Mouse (Mus musculus) thymus, adult 2 months (tissue): ENCODE results near the gene Tgfb1i1.

Experiments used
- CTCF ChIP-seq: fragments of 200-500 bp; IDR thresholded peaks from 2 replicates; pipeline ENCODE4 v1.5.1; 2012; ENCODE audit warnings: mild to moderate bottlenecking, control low read depth, low read length, moderate library complexity, borderline replicate concordance; ENCODE audit not compliant: control insufficient read depth, poor library complexity, insufficient read depth; ENCODE audit errors: extremely low read depth
- POLR2A ChIP-seq: fragments of 200-500 bp; IDR thresholded peaks from 2 replicates; pipeline ENCODE4 v1.6.1; 2012; ENCODE audit warnings: mild to moderate bottlenecking, low read length, control low read depth, moderate library complexity; ENCODE audit not compliant: control insufficient read depth, poor library complexity, insufficient read depth; ENCODE audit errors: extremely low read depth

DNA sequence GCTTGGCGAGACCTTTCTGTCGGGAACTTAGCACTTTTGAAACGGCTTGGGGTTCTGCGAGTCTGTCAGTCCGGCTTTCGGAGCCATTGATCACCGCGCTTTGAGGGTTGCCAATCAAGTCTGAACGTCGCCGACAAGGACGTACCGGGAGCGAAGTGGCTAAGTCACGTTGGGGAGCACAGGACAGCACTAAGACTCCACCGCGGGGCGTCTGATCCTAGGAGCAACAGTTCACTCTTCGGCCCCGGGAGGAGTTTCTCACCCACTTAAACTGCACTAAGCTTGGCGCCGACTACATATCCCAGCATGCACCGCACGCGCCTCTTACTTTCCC is 9.1 kb upstream of the Tgfb1i1 start:
- TF ChIP-seq POLR2A (no peak), CTCF (no peak)
